Mouse (Mus musculus) intestine, embryonic 14.5 days (tissue): Measurements from ENCODE around the gene Tada3. TPM values are rescaled to one million over a fixed set of nuclear protein-coding genes. Genes with fewer than 3 reads are reported as not detected.

Experiments
- ATAC-seq: fragments of 200-750 bp; cut with Nextera tagmentation; replicated peaks from 2 replicates; pipeline ENCODE4 v1.8.0; 2017; ENCODE audit warnings: low read depth, moderate number of reproducible peaks, moderate TSS enrichment, moderate library complexity; ENCODE audit not compliant: low FRiP score, low TSS enrichment
- DNase-seq: peaks from one replicate; pipeline ENCODE4 v3.0.0-alpha.2; 2018; ENCODE audit warnings: low spot score
- H3K27ac ChIP-seq: fragments of 300-500 bp; sonication (generic); 2 replicates; pipeline ENCODE4 v1.5.1; 2014; ENCODE audit warnings: low read depth, mild to moderate bottlenecking, control low read depth
- H3K27me3 ChIP-seq: fragments of 300-500 bp; sonication (generic); replicated peaks from 2 replicates; pipeline ENCODE4 v1.6.1; 2014; ENCODE audit warnings: low read length, control low read depth; ENCODE audit not compliant: control insufficient read depth, insufficient read depth
- H3K36me3 ChIP-seq: fragments of 300-500 bp; sonication (generic); 2 replicates; pipeline ENCODE4 v1.6.1; 2014; ENCODE audit warnings: low read length, control low read depth; ENCODE audit not compliant: control insufficient read depth, insufficient read depth
- H3K4me1 ChIP-seq: fragments of 300-500 bp; sonication (generic); replicated peaks from 2 replicates; pipeline ENCODE4 v1.6.1; 2014; ENCODE audit warnings: low read length, control low read depth, mixed read lengths; ENCODE audit not compliant: control insufficient read depth, insufficient read depth
- H3K4me2 ChIP-seq: fragments of 300-500 bp; sonication (generic); 2 replicates; pipeline ENCODE4 v1.6.1; 2014; ENCODE audit warnings: low read length
- H3K4me3 ChIP-seq: fragments of 300-500 bp; sonication (generic); 2 replicates; pipeline ENCODE4 v1.5.1; 2014; ENCODE audit warnings: low read depth, low read length, control low read depth, mixed read lengths
- H3K9ac ChIP-seq: fragments of 300-500 bp; sonication (generic); 2 replicates; pipeline ENCODE4 v1.6.1; 2014; ENCODE audit warnings: mild to moderate bottlenecking, low read length
- H3K9me3 ChIP-seq: fragments of 300-500 bp; sonication (generic); 2 replicates; pipeline ENCODE4 v1.6.1; 2016; ENCODE audit warnings: low read length, control low read depth; ENCODE audit not compliant: control insufficient read depth
- WGBS: fragments of 180-500 bp; shearing (Covaris S2); extraction: QIAGEN DNeasy Blood & Tissue Kit; methylation state at CpG from one replicate; pipeline ENCODE4 v1.1.7; 2014; 5-methylcytosine and 5-hydroxymethylcytosine counted together
- polyA plus RNA-seq: library from polyadenylated mRNA; unstranded; fragments of >200 nt; fragmentation: Nextera tagmentation; extraction: Ambion mirVana; gene quantifications from 2 replicates; pipeline ENCODE4 v1.2.1, GENCODE M21; 2014

Gene Tada3
- polyA plus RNA-seq, result 50.5 and 53.4 TPM in 2 replicates

GRCm38 (mm10) chr6:113377496-113378385 is at the start of gene Tada3, which contains the start of gene Arpc4:
Tada3 (minus strand) TSS chr6:113377883.
Arpc4 (plus strand) TSS chr6:113378115.
- H3K9ac ChIP-seq, result peak within 1 kb of the TSS; percentile 94
- H3K4me2 ChIP-seq, result peak within 1 kb of the TSS; percentile 98
- H3K9me3 ChIP-seq, result no peaks in the 10 kb centered on the region
- ATAC-seq, result peak; percentile 98
- peak within 1 kb of the TSS; percentile 97 for H3K27ac ChIP-seq
- H3K27me3 ChIP-seq, result no peaks in the 10 kb centered on the region
- peak; percentile 99 for DNase-seq
- H3K4me1 ChIP-seq, result peaks cover 10% of the 10 kb centered on the region
- peak within 1 kb of the TSS; percentile 68 for H3K4me3 ChIP-seq
- 1% methylated on average over 61 of the region's 61 CpGs for WGBS
- peaks cover 56% of the 10 kb centered on the region for H3K36me3 ChIP-seq

DNA sequence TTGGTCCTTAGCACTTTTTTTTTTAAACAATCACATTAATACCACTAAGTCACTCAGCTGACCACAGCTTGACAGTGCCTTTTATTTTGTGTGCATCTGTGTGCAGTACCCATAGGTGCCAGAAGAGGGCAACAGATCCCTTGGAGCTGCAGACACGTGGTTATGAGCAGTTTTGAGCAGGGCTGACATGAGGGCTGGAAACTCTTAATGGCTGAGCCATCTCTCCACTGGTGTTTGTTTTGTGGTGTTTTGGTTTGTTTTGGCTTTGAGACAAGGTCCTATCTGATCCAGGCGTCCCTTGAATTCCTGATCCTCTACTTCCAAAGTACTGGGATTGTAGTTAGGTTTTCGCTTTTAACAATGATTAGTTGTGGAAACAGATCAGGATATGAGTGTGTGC is 49.7 kb upstream of the Tada3 start:
- Histone ChIP-seq H3K27ac (no peak overlapping the region), H3K4me3 (no peak overlapping the region), H3K27me3 (no peaks in the 10 kb centered on the region), H3K36me3 (no peaks in the 10 kb centered on the region), H3K9me3 (peaks cover 3% of the 10 kb centered on the region; the same call in 1 of the 2 replicates), H3K4me2 (no peak overlapping the region), H3K9ac (no peak overlapping the region), H3K4me1 (no peaks in the 10 kb centered on the region)
- WGBS, result 63% methylated on average over 3 of the region's 3 CpGs
- ATAC-seq, result no peak
- DNase-seq, result peak; percentile 76

DNA sequence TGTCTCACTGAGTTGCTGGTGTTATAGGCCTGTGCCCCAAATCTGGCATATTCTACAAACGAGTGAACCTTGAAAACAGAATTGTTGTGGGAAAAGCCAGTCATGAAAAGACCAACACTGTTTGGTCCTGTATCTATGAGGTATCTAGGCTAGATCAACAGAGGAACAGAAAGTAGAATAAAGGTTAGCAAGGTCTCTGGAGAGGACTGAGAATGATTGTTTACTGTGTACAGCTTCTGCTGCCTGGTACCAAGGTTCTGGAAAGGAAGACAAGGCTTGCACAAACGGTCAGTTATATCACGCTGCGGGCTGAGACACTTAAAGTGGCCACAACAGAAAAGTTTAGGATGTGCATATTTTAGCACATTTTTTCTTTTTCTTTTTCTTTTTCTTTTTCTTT is 49.0 kb upstream of the Tada3 start:
- Histone ChIP-seq H3K4me3 (no peak overlapping the region), H3K9me3 (peaks cover 3% of the 10 kb centered on the region; the same call in 1 of the 2 replicates), H3K36me3 (no peaks in the 10 kb centered on the region), H3K9ac (no peak overlapping the region), H3K27me3 (no peaks in the 10 kb centered on the region), H3K4me1 (no peaks in the 10 kb centered on the region), H3K4me2 (no peak overlapping the region), H3K27ac (no peak overlapping the region)
- ATAC-seq (no peak), DNase-seq (no peak)
- WGBS, result 90% methylated on average over 4 of the region's 4 CpGs

DNA sequence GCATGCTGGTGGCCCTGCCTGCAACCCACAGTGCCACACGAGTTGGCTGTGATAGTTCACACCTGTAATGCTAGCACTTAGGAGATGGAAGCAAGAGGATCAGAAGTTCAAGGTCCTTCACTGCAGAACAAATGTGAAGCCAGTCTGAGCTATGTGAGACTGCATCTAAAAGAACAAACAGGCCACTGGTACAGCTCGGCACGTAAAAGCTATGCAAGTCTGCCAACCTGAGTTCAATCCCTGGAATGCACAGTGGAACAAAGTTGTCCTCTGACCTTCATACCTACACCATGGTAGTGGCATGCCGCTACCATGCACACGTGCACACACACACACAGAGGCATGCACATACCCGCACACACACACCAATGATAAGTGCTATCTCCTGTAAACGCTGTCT is 46.5 kb upstream of the Tada3 start:
- WGBS, result 74% methylated on average over 7 of the region's 7 CpGs

GRCm38 (mm10) chr6:113423000-113423399 is 45.3 kb upstream of the Tada3 start:
- Histone ChIP-seq H3K4me2 (no peak overlapping the region), H3K4me1 (no peaks in the 10 kb centered on the region), H3K9ac (no peak overlapping the region), H3K36me3 (no peaks in the 10 kb centered on the region), H3K27me3 (no peaks in the 10 kb centered on the region), H3K9me3 (peaks cover 3% of the 10 kb centered on the region; the same call in 1 of the 2 replicates), H3K4me3 (no peak overlapping the region), H3K27ac (no peak overlapping the region)
- WGBS, result 73% methylated on average over 4 of the region's 4 CpGs
- DNase-seq, result no peak
- ATAC-seq, result no peak

More for the DNA sequence above, 46.5 kb upstream of the Tada3 start:
- H3K27me3 ChIP-seq, result no peaks in the 10 kb centered on the region
- H3K9me3 ChIP-seq, result peaks cover 3% of the 10 kb centered on the region; the same call in 1 of the 2 replicates
- no peak overlapping the region for H3K9ac ChIP-seq
- H3K27ac ChIP-seq, result no peak overlapping the region
- no peak overlapping the region for H3K4me3 ChIP-seq
- no peak overlapping the region for H3K4me2 ChIP-seq
- H3K4me1 ChIP-seq, result no peaks in the 10 kb centered on the region
- ATAC-seq, result no peak
- DNase-seq, result no peak
- H3K36me3 ChIP-seq, result no peaks in the 10 kb centered on the region

DNA sequence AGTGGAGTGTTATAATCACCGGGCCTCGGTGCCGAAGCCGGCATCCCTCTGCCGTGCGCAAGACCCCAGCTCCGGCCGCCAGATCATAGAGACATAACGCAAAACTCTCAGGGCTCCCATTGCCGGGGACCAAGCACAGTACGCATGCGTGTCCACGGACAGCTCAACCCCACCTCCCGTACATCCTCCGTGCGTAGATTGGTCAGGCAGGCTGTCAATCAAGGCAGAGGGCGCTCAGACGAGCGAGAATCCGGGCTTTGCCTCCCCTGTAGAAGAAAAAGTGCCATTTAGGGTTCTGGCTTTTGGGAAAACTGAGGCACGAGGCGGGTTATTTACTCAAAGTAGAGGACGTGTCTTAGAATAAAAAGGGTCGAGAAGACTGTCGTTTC is 41.5 kb upstream of the Tada3 start, which contains the start of gene Rpusd3:
Rpusd3 (minus strand) TSS at position 142 of the 389 bp plus-strand sequence.
- peaks cover 17% of the 10 kb centered on the region for H3K36me3 ChIP-seq
- H3K4me3 ChIP-seq, result peak within 1 kb of the TSS; percentile 68
- peak within 1 kb of the TSS; percentile 91 for H3K4me2 ChIP-seq
- no peaks in the 10 kb centered on the region for H3K27me3 ChIP-seq
- DNase-seq (peak; percentile 100), ATAC-seq (peak; percentile 97)
- H3K9ac ChIP-seq, result peak within 1 kb of the TSS; percentile 69
- WGBS, result under 1% methylated on average over 25 of the region's 25 CpGs
- H3K9me3 ChIP-seq, result no peaks in the 10 kb centered on the region
- H3K4me1 ChIP-seq, result no peaks in the 10 kb centered on the region
- no peak within 1 kb of the TSS for H3K27ac ChIP-seq

DNA sequence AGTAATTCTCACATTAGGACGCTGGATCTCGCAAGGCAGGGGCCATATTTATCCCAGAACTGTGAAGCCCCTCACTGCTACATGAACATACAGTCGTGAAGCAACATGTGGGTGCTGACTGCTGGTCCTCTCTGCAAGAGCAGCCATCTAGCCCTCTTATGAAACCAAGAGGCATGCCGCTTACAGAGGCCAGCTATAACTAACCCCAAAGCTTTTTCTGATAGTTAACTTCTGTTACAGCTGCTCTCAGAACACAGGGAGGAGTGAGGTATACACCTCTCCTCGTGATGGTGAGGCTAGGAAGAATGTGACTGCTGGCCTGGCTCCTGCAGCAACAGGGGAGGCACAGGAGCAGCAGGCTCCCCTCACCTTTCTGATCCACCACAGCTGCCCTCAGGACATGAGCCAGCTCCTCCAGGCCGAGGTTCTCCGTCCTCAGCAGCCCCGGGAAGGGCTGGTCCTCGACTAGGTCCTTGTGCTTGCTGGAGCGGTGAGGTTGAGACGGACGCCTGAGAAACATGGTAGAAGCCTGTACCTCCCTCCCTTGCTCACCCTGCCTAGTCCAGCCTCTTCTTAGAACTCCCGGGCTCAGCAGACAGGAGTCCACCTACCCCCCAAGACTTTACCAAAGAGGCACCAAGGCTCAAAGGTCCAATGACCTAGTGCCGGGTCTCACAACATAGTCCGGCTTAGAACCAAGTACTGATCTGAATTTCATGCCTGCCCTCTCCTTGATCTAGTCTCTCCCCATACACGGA is 40.9 kb upstream of the Tada3 start:
- Histone ChIP-seq H3K9me3 (no peaks in the 10 kb centered on the region), H3K27ac (no peak overlapping the region)
- no peak for DNase-seq

DNA sequence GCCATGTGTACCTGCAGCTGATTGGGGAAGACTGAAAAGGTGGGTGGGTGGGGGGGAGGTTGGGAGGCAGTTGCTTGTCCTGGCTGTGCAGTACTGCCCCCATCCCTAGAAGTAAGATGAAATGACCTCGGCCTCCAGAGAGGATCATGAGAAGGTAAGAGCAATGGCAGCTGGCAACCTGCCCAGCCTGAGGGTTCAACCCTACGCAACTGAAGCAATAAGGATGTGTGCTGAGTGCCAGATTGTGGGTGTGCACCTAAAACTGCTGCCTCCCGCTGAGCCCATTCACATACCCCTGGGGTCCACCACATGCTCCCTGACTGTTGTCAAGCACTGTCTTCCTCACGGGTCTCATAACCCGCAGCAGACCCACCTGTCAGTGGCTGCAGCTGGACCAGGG is 38.7 kb upstream of the Tada3 start:
- H3K36me3 ChIP-seq, result peaks cover 17% of the 10 kb centered on the region
- no peak overlapping the region for H3K27ac ChIP-seq
- 90% methylated on average over 5 of the region's 5 CpGs for WGBS
- no peak overlapping the region for H3K9ac ChIP-seq
- ATAC-seq, result no peak
- no peaks in the 10 kb centered on the region for H3K9me3 ChIP-seq
- no peak overlapping the region for H3K4me3 ChIP-seq
- no peaks in the 10 kb centered on the region for H3K27me3 ChIP-seq
- no peak overlapping the region for H3K4me2 ChIP-seq
- no peaks in the 10 kb centered on the region for H3K4me1 ChIP-seq
- DNase-seq, result no peak

More for the DNA sequence above, 40.9 kb upstream of the Tada3 start:
- H3K4me2 ChIP-seq, result peak overlapping the region; percentile 91
- H3K4me3 ChIP-seq, result peak overlapping the region; percentile 68
- no peaks in the 10 kb centered on the region for H3K4me1 ChIP-seq
- H3K36me3 ChIP-seq, result peaks cover 17% of the 10 kb centered on the region
- ATAC-seq, result peak; percentile 54
- peak overlapping the region; percentile 69 for H3K9ac ChIP-seq
- no peaks in the 10 kb centered on the region for H3K27me3 ChIP-seq
- 8% methylated on average over 16 of the region's 16 CpGs for WGBS
